Mouse (Mus musculus) gastrocnemius, postnatal 4 days (tissue): ENCODE measurements at regions not wholly inside any gene's neighbourhood (a gene's known extent, or its start where the extent isn't known, plus 50 kb on each side); places are given as distances from the start of the nearest gene placed in this dataset.
A peak's percentile ranks its signal among the peaks of the same experiment; 100 is the strongest.

Source experiments
- DNase-seq, 2 experiments: peaks; one replicate each; pipeline ENCODE4 v3.0.0; 2021 to 2022; ENCODE audit warnings: low spot score in 2 of 2, mixed read lengths in 2 of 2

- DNase-seq = no peak
Observed at GRCm38 (mm10) chr17:59429189-59429588, 416.0 kb upstream of the Nudt12 start.

GRCm38 (mm10) chr17:59421489-59421888 lies 408.3 kb upstream of the Nudt12 start:
- no peak for DNase-seq

- no peak for DNase-seq
Observed at GRCm38 (mm10) chr17:59409315-59409714, 396.1 kb upstream of the Nudt12 start.

GRCm38 (mm10) chr17:59404525-59404924 lies 391.4 kb upstream of the Nudt12 start:
- DNase-seq = no peak

GRCm38 (mm10) chr17:59397404-59397803 lies 384.2 kb upstream of the Nudt12 start:
- no peak for DNase-seq

- DNase-seq = no peak
Observed at GRCm38 (mm10) chr17:59383107-59383438, 369.9 kb upstream of the Nudt12 start.

- DNase-seq = peak in 1 of 2 experiments; percentile 19
Observed at GRCm38 (mm10) chr17:59382225-59383106, 369.3 kb upstream of the Nudt12 start.

GRCm38 (mm10) chr17:59373505-59374106 lies 360.4 kb upstream of the Nudt12 start:
- DNase-seq = peak in 1 of 2 experiments; percentile 16

GRCm38 (mm10) chr17:59369624-59370541 lies 356.7 kb upstream of the Nudt12 start:
- no peak for DNase-seq

- no peak for DNase-seq
Observed at GRCm38 (mm10) chr17:59365340-59365739, 352.2 kb upstream of the Nudt12 start.

- no peak for DNase-seq
Observed at GRCm38 (mm10) chr17:59362110-59362509, 348.9 kb upstream of the Nudt12 start.

GRCm38 (mm10) chr17:59361119-59361518 lies 347.9 kb upstream of the Nudt12 start:
- DNase-seq = no peak

GRCm38 (mm10) chr17:59359503-59359902 lies 346.3 kb upstream of the Nudt12 start:
- DNase-seq = no peak

GRCm38 (mm10) chr17:59345526-59345925 lies 332.4 kb upstream of the Nudt12 start:
- DNase-seq = no peak

- no peak for DNase-seq
Observed at GRCm38 (mm10) chr17:59297939-59298338, 284.8 kb upstream of the Nudt12 start.

GRCm38 (mm10) chr17:59281364-59281763 lies 268.2 kb upstream of the Nudt12 start:
- no peak for DNase-seq

GRCm38 (mm10) chr17:59279811-59280210 lies 266.6 kb upstream of the Nudt12 start:
- no peak for DNase-seq

GRCm38 (mm10) chr17:59269613-59270012 lies 256.4 kb upstream of the Nudt12 start:
- DNase-seq = no peak

- no peak for DNase-seq
Observed at GRCm38 (mm10) chr17:59249000-59249399, 235.8 kb upstream of the Nudt12 start.

GRCm38 (mm10) chr17:59232251-59232650 lies 219.1 kb upstream of the Nudt12 start:
- DNase-seq = no peak
